Mouse (Mus musculus) cerebellum, adult 2 months (tissue): Measurements from ENCODE around the gene Lman1l.

Experiments
- CTCF ChIP-seq: fragments of 200-500 bp; IDR thresholded peaks from 2 replicates; pipeline ENCODE4 v1.5.1; 2011; ENCODE audit warnings: low read depth, mild to moderate bottlenecking, control low read depth, low read length, moderate library complexity, borderline replicate concordance; ENCODE audit not compliant: insufficient read depth
- POLR2A ChIP-seq: fragments of 200-500 bp; IDR thresholded peaks from 2 replicates; pipeline ENCODE4 v1.6.1; 2011; ENCODE audit warnings: low read length, control low read depth, borderline replicate concordance; ENCODE audit not compliant: insufficient read depth

DNA sequence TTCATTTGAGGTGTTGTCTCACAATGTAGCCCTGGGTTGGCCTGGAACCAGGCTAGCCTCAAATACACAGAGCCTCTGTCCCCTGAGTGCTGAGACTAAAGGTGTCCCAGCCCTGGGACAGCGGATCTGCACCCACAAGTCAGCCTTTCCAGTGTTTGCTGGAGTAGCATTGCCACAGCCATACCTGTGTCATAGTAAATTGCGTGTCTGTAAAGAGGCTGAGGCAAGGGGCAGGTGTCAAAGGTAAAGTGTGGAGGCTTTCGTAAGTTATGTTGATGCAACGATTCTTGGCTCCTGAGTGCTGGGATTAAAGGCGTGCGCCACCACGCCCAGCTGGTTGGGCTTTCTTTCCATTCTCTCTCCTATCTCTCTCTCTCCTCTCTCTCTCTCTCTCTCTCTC is 44.0 kb upstream of the Lman1l start:
- TF ChIP-seq POLR2A (no peak), CTCF (no peak)
